Comparison of ENCODE assay signal across 8 mouse cellular contexts in the genomic region with DNA sequence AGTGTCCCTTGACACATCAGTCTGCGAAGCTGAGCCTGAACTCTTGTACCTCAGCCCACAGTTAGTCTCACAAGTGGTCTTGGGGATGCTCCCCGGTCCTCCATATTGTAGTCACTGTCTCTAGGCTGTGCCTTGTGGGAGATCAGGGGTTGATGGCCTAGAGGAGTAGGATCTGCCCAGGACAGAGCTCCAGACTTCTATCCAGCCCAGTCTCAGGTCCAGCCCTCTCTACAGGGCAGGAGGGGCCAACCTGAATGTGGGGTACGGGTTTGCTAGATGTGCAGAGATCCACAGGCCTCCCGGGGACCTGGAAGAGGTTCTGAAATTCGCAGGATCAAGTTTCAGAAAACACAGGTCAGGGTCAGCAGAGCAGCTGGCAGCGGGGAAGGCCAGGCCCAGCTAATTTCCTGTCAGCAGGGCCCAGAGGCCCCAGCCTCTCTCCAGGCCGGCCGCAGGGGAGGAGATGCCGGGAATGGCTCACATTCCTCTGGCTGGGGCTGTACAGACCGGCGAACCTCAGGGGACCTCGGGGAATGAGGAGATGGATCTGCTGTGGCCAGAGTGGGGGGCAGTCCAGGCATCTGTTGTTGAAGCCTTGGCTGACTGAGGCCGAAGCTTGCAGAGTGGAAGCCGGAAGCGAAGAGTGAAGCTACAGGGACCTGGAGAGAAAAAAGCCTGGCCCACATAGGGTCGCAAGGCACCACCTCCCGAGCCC.
A peak's percentile ranks its signal among the peaks of the same experiment; 100 is the strongest.
DNase-seq lines count a peak whose midpoint lies in the region; ATAC-seq and TF ChIP-seq lines count a peak whose summit lies in the region.

No protein-coding gene starts in this region.

- no peaks in the 10 kb centered on the region for H3K36me3 ChIP-seq in embryonic facial prominence, embryonic 10.5 days (replicated peaks)
- H3K36me3 ChIP-seq in heart, embryonic 16.5 days (ENCODE audit: control insufficient read depth, insufficient read depth): no peaks in the 10 kb centered on the region
- no peaks in the 10 kb centered on the region for H3K36me3 ChIP-seq in kidney, postnatal 0 days (ENCODE audit: insufficient read depth, low read length)
- H3K36me3 ChIP-seq in testis, adult 2 months (ENCODE audit: control insufficient read depth, insufficient read depth, low read length): no peaks in the 10 kb centered on the region

- H3K4me3 ChIP-seq in embryonic facial prominence, embryonic 10.5 days: peak overlapping the region; percentile 14; the same call in 1 of the 2 replicates
- no peak overlapping the region for H3K4me3 ChIP-seq in heart, embryonic 16.5 days (ENCODE audit: low read length)
- no peak overlapping the region for H3K4me3 ChIP-seq in kidney, postnatal 0 days (replicated peaks; ENCODE audit: low read depth, low read length)
- H3K4me3 ChIP-seq in testis, adult 2 months (ENCODE audit: control insufficient read depth, low read depth, low read length): no peak overlapping the region

- TF ChIP-seq CTCF in Patski (IDR thresholded peaks at IDR 0.05): no peak
- no peak for TF ChIP-seq CTCF in kidney, postnatal 0 days (IDR thresholded peaks at IDR 0.05; ENCODE audit: low read depth)
- no peak for TF ChIP-seq CTCF in testis, adult 2 months (IDR thresholded peaks at IDR 0.05; ENCODE audit: control insufficient read depth, insufficient read depth, insufficient replicate concordance, low read depth, low read length)

- POLR2A ChIA-PET in Patski (lab: Charles Lee): interaction anchor here (0.7 to 1.3 kb wide), 4 partner anchors 8 to 133 kb away, joined by 3 to 4 read pairs (median 4); no protein-coding TSS in a partner anchor

- CTCF ChIA-PET in Patski (lab: Charles Lee): interaction anchor here (0.8 to 2.4 kb wide), 6 partner anchors 10 to 135 kb away, joined by 3 to 14 read pairs (median 4); no protein-coding TSS in a partner anchor

- 20% methylated on average over 17 of the region's 17 CpGs for WGBS in embryonic facial prominence, embryonic 10.5 days
- 22% methylated on average over 17 of the region's 17 CpGs for WGBS in heart, embryonic 16.5 days
- 18% methylated on average over 17 of the region's 17 CpGs for WGBS in kidney, postnatal 0 days

- H3K4me1 ChIP-seq in embryonic facial prominence, embryonic 10.5 days: peaks cover 31% of the 10 kb centered on the region
- H3K4me1 ChIP-seq in heart, embryonic 16.5 days (ENCODE audit: control insufficient read depth, insufficient read depth, low read length): peaks cover 15% of the 10 kb centered on the region
- H3K4me1 ChIP-seq in kidney, postnatal 0 days (replicated peaks; ENCODE audit: insufficient read depth, low read length): peaks cover 17% of the 10 kb centered on the region
- H3K4me1 ChIP-seq in testis, adult 2 months (ENCODE audit: control insufficient read depth, insufficient read depth, low read length): peaks cover 3% of the 10 kb centered on the region; the same call in 1 of the 2 replicates

- no peak for TF ChIP-seq POLR2A in testis, adult 2 months (IDR thresholded peaks at IDR 0.05; ENCODE audit: control insufficient read depth, low read depth, low read length)

- peak overlapping the region; percentile 56 for H3K9ac ChIP-seq in heart, embryonic 16.5 days (ENCODE audit: low read length)
- H3K9ac ChIP-seq in kidney, postnatal 0 days (ENCODE audit: low read depth, low read length): peak overlapping the region; percentile 49

- in situ Hi-C loops in Patski (cut with MboI; ENCODE audit: low pct_unique_long_range_greater_than_20kb): no loop called here

- H3K27ac ChIP-seq in embryonic facial prominence, embryonic 10.5 days (replicated peaks): peak overlapping the region; percentile 87
- peak overlapping the region; percentile 86 for H3K27ac ChIP-seq in heart, embryonic 16.5 days (ENCODE audit: low read length)
- H3K27ac ChIP-seq in kidney, postnatal 0 days: peak overlapping the region; percentile 94
- peak overlapping the region; percentile 81 for H3K27ac ChIP-seq in testis, adult 2 months (ENCODE audit: control insufficient read depth, insufficient read depth, low read depth, low read length)

- DNase-seq in Patski (ENCODE audit: low read depth, low spot score): peak; percentile 83
- DNase-seq in embryonic facial prominence, embryonic 10.5 days (ENCODE audit: low spot score): peak; percentile 89
- peak; percentile 96 for DNase-seq in kidney, postnatal 0 days (ENCODE audit: low spot score)
- peak; percentile 64 for DNase-seq in lung, postnatal 25 days (ENCODE audit: low spot score)
- DNase-seq in T-cell, adult 2 months (ENCODE audit: low spot score): no peak
- no peak for DNase-seq in cerebellum, postnatal 36 days

- no peaks in the 10 kb centered on the region for H3K9me3 ChIP-seq in embryonic facial prominence, embryonic 10.5 days
- no peaks in the 10 kb centered on the region for H3K9me3 ChIP-seq in heart, embryonic 16.5 days (replicated peaks; ENCODE audit: control insufficient read depth, low read length)
- H3K9me3 ChIP-seq in kidney, postnatal 0 days (replicated peaks; ENCODE audit: low read length): no peaks in the 10 kb centered on the region

- peak overlapping the region; percentile 24 for H3K4me2 ChIP-seq in heart, embryonic 16.5 days (ENCODE audit: low read depth, low read length)
- H3K4me2 ChIP-seq in kidney, postnatal 0 days (ENCODE audit: low read length): no peak overlapping the region

- ATAC-seq in Patski: peak; percentile 97
- ATAC-seq in heart, embryonic 16.5 days (replicated peaks; ENCODE audit: extremely low read depth, insufficient read depth, low FRiP score): peak; percentile 90
- ATAC-seq in kidney, postnatal 0 days (replicated peaks; ENCODE audit: low FRiP score, low read depth): peak; percentile 88

- H3K27me3 ChIP-seq in Patski: no peaks in the 10 kb centered on the region
- H3K27me3 ChIP-seq in embryonic facial prominence, embryonic 10.5 days (replicated peaks; ENCODE audit: low read depth, poor library complexity, severe bottlenecking): no peaks in the 10 kb centered on the region
- no peaks in the 10 kb centered on the region for H3K27me3 ChIP-seq in heart, embryonic 16.5 days (ENCODE audit: control insufficient read depth, insufficient read depth, low read length)
- H3K27me3 ChIP-seq in kidney, postnatal 0 days (ENCODE audit: insufficient read depth, low read length): no peaks in the 10 kb centered on the region
- H3K27me3 ChIP-seq in testis, adult 2 months (ENCODE audit: control insufficient read depth, insufficient read depth, low read length): no peaks in the 10 kb centered on the region

Comparison
In these comparisons a context has a peak if more than half of its experiments do, and no peak if none do; other contexts are left out.
1. DNase-seq: peak in Patski (single experiment), embryonic facial prominence, embryonic 10.5 days (single experiment), kidney, postnatal 0 days (single experiment) and lung, postnatal 25 days (single experiment); none in T-cell, adult 2 months (single experiment) and cerebellum, postnatal 36 days (0 of 2).
2. Peak in every context shown above with its lines, with median percentiles within 50 percentile points of each other: ATAC-seq and H3K27ac ChIP-seq.